Mouse (Mus musculus): Measurements from ENCODE around the gene Stub1. TPM values are rescaled to one million over a fixed set of nuclear protein-coding genes. Genes with fewer than 3 reads are reported as not detected.

Stub1 gene
- polyA plus RNA-seq (2016; fragmentation: Nextera tagmentation; extraction: Ambion mirVana): 334 and 338 TPM in 2 replicates

GRCm38 (mm10) chr17:25833291-25833663, at the start of gene Stub1:
Gene Stub1, minus strand, starts transcription at chr17:25833404.
- Histone ChIP-seq H3K4me1 (peaks cover 72% of the 10 kb centered on the region), H3K4me3 (peak within 1 kb of the TSS; percentile 69), H3K9ac (peak within 1 kb of the TSS; percentile 87), H3K4me2 (replicated peaks) (peak within 1 kb of the TSS; percentile 79), H3K27me3 (no peaks in the 10 kb centered on the region), H3K9me3 (no peaks in the 10 kb centered on the region), H3K27ac (peak within 1 kb of the TSS; percentile 89), H3K36me3 (peaks cover 38% of the 10 kb centered on the region)
- WGBS: 0% methylated on average over 24 of the region's 24 CpGs
- peak; percentile 24 for ATAC-seq (ENCODE audit: insufficient number of reproducible peaks, insufficient read depth, low FRiP score, low TSS enrichment)

- no peak overlapping the region for H3K4me2 ChIP-seq (replicated peaks)
- H3K9ac ChIP-seq: no peak overlapping the region
- 0 out of 2 replicates have a peak, but pooled peaks have one; percentile 18 for ATAC-seq (ENCODE audit: insufficient number of reproducible peaks, insufficient read depth, low FRiP score, low TSS enrichment)
- peaks cover 24% of the 10 kb centered on the region for H3K4me1 ChIP-seq
- WGBS: 25% methylated on average over 5 of the region's 5 CpGs
- no peaks in the 10 kb centered on the region for H3K9me3 ChIP-seq
- 0 out of 2 replicates have a peak overlapping the region, but pooled peaks have one; percentile 31 for H3K27ac ChIP-seq
- no peak overlapping the region for H3K4me3 ChIP-seq
- H3K36me3 ChIP-seq: peaks cover 55% of the 10 kb centered on the region
- H3K27me3 ChIP-seq: no peaks in the 10 kb centered on the region
Measured at GRCm38 (mm10) chr17:25882306-25882705, 49.1 kb upstream of the Stub1 start.

- Histone ChIP-seq H3K27me3 (no peaks in the 10 kb centered on the region), H3K9me3 (no peaks in the 10 kb centered on the region), H3K4me2 (replicated peaks) (no peak overlapping the region), H3K4me1 (peaks cover 28% of the 10 kb centered on the region), H3K4me3 (no peak overlapping the region), H3K9ac (0 out of 2 replicates have a peak overlapping the region, but pooled peaks have one; percentile 15), H3K36me3 (peaks cover 55% of the 10 kb centered on the region), H3K27ac (0 out of 2 replicates have a peak overlapping the region, but pooled peaks have one; percentile 18)
- WGBS: 12% methylated on average over 4 of the region's 4 CpGs
- no peak for ATAC-seq (ENCODE audit: insufficient number of reproducible peaks, insufficient read depth, low FRiP score, low TSS enrichment)
Measured at GRCm38 (mm10) chr17:25881691-25882090, 48.5 kb upstream of the Stub1 start.

GRCm38 (mm10) chr17:25880913-25881641, 47.9 kb upstream of the Stub1 start:
- H3K4me3 ChIP-seq: no peak overlapping the region

GRCm38 (mm10) chr17:25880196-25880910, 47.1 kb upstream of the Stub1 start, which contains the start of gene Wfikkn1:
Gene Wfikkn1, minus strand, starts transcription at chr17:25880858.
- H3K9me3 ChIP-seq: no peaks in the 10 kb centered on the region
- peaks cover 55% of the 10 kb centered on the region for H3K36me3 ChIP-seq
- no peak within 1 kb of the TSS for H3K4me3 ChIP-seq
- peaks cover 37% of the 10 kb centered on the region for H3K4me1 ChIP-seq
- ATAC-seq (ENCODE audit: insufficient number of reproducible peaks, insufficient read depth, low FRiP score, low TSS enrichment): no peak
- no peak within 1 kb of the TSS for H3K4me2 ChIP-seq (replicated peaks)
- 0 out of 2 replicates have a peak within 1 kb of the TSS, but pooled peaks have one; percentile 15 for H3K9ac ChIP-seq
- WGBS: 22% methylated on average over 5 of the region's 5 CpGs
- H3K27ac ChIP-seq: peak within 1 kb of the TSS; percentile 38; the same call in 1 of the 2 replicates
- no peaks in the 10 kb centered on the region for H3K27me3 ChIP-seq

More at GRCm38 (mm10) chr17:25880913-25881641, 47.9 kb upstream of the Stub1 start:
- ATAC-seq (ENCODE audit: insufficient number of reproducible peaks, insufficient read depth, low FRiP score, low TSS enrichment): no peak
- Histone ChIP-seq H3K4me2 (replicated peaks) (no peak overlapping the region), H3K4me1 (peaks cover 34% of the 10 kb centered on the region), H3K27me3 (no peaks in the 10 kb centered on the region), H3K9me3 (no peaks in the 10 kb centered on the region), H3K27ac (peak overlapping the region; percentile 38; the same call in 1 of the 2 replicates), H3K36me3 (peaks cover 55% of the 10 kb centered on the region), H3K9ac (no peak overlapping the region)
- WGBS: 9% methylated on average over 5 of the region's 5 CpGs

- Histone ChIP-seq H3K36me3 (peaks cover 49% of the 10 kb centered on the region), H3K27ac (no peak overlapping the region), H3K4me1 (peaks cover 37% of the 10 kb centered on the region), H3K9ac (no peak overlapping the region), H3K4me3 (no peak overlapping the region), H3K9me3 (no peaks in the 10 kb centered on the region), H3K27me3 (no peaks in the 10 kb centered on the region), H3K4me2 (replicated peaks) (no peak overlapping the region)
- ATAC-seq (ENCODE audit: insufficient number of reproducible peaks, insufficient read depth, low FRiP score, low TSS enrichment): no peak
- 73% methylated on average over 8 of the region's 8 CpGs for WGBS
Measured at GRCm38 (mm10) chr17:25879750-25880149, 46.5 kb upstream of the Stub1 start.

GRCm38 (mm10) chr17:25879261-25879660, 46.1 kb upstream of the Stub1 start:
- no peak for ATAC-seq (ENCODE audit: insufficient number of reproducible peaks, insufficient read depth, low FRiP score, low TSS enrichment)
- Histone ChIP-seq H3K4me3 (no peak overlapping the region), H3K27me3 (no peaks in the 10 kb centered on the region), H3K4me1 (peaks cover 37% of the 10 kb centered on the region), H3K4me2 (replicated peaks) (no peak overlapping the region), H3K9me3 (no peaks in the 10 kb centered on the region), H3K27ac (no peak overlapping the region), H3K9ac (no peak overlapping the region), H3K36me3 (peaks cover 44% of the 10 kb centered on the region)
- WGBS: 47% methylated on average over 4 of the region's 4 CpGs

- Histone ChIP-seq H3K4me1 (peaks cover 40% of the 10 kb centered on the region), H3K9ac (no peak overlapping the region), H3K27ac (no peak overlapping the region), H3K9me3 (no peaks in the 10 kb centered on the region), H3K36me3 (peaks cover 39% of the 10 kb centered on the region), H3K4me2 (replicated peaks) (no peak overlapping the region), H3K27me3 (no peaks in the 10 kb centered on the region), H3K4me3 (no peak overlapping the region)
- 84% methylated on average over 19 of the region's 19 CpGs for WGBS
- no peak for ATAC-seq (ENCODE audit: insufficient number of reproducible peaks, insufficient read depth, low FRiP score, low TSS enrichment)
Measured at GRCm38 (mm10) chr17:25878611-25879180, 45.5 kb upstream of the Stub1 start.

GRCm38 (mm10) chr17:25877741-25878610, 44.8 kb upstream of the Stub1 start:
- Histone ChIP-seq H3K4me1 (peaks cover 40% of the 10 kb centered on the region), H3K4me2 (replicated peaks) (no peak overlapping the region), H3K36me3 (peaks cover 32% of the 10 kb centered on the region), H3K27me3 (no peaks in the 10 kb centered on the region), H3K4me3 (no peak overlapping the region), H3K27ac (no peak overlapping the region), H3K9ac (no peak overlapping the region), H3K9me3 (no peaks in the 10 kb centered on the region)
- no peak for ATAC-seq (ENCODE audit: insufficient number of reproducible peaks, insufficient read depth, low FRiP score, low TSS enrichment)
- WGBS: 91% methylated on average over 32 of the region's 32 CpGs

GRCm38 (mm10) chr17:25877025-25877424, 43.8 kb upstream of the Stub1 start:
- peaks cover 22% of the 10 kb centered on the region for H3K36me3 ChIP-seq
- ATAC-seq (ENCODE audit: insufficient number of reproducible peaks, insufficient read depth, low FRiP score, low TSS enrichment): no peak
- H3K27me3 ChIP-seq: no peaks in the 10 kb centered on the region
- H3K4me2 ChIP-seq (replicated peaks): no peak overlapping the region
- no peak overlapping the region for H3K4me3 ChIP-seq
- H3K27ac ChIP-seq: no peak overlapping the region
- 92% methylated on average over 3 of the region's 3 CpGs for WGBS
- H3K9me3 ChIP-seq: no peaks in the 10 kb centered on the region
- H3K9ac ChIP-seq: no peak overlapping the region
- H3K4me1 ChIP-seq: peaks cover 36% of the 10 kb centered on the region
